Mouse (Mus musculus): Measurements from ENCODE around the gene Paics. TPM values are rescaled to one million over a fixed set of nuclear protein-coding genes. Genes with fewer than 3 reads are reported as not detected.

The Paics gene
- polyA plus RNA-seq, 1 experiment from 2014 or later, result 244 TPM

GRCm38 (mm10) chr5:76974207-76974553 lies 23.1 kb downstream of the Paics start:
- H3K9ac ChIP-seq (replicated peaks; ENCODE audit: low read depth, low read length), result peak overlapping the region; percentile 55
- no peaks in the 10 kb centered on the region for H3K9me3 ChIP-seq (ENCODE audit: control insufficient read depth, low read depth, low read length)
- 0 out of 2 replicates have a peak, but pooled peaks have one; percentile 5 for ATAC-seq (ENCODE audit: insufficient number of reproducible peaks, insufficient read depth, low FRiP score, low read depth)
- peak overlapping the region; percentile 89 for H3K4me3 ChIP-seq (ENCODE audit: low read depth, low read length)
- peaks cover 5% of the 10 kb centered on the region; the same call in 1 of the 2 replicates for H3K4me1 ChIP-seq (ENCODE audit: control insufficient read depth, insufficient read depth, low read length)
- H3K27ac ChIP-seq (ENCODE audit: low read length), result no peak overlapping the region
- no peaks in the 10 kb centered on the region for H3K27me3 ChIP-seq (ENCODE audit: control insufficient read depth, insufficient read depth, low read length)
- 2% methylated on average over 17 of the region's 17 CpGs for WGBS
- peak overlapping the region; percentile 77 for H3K4me2 ChIP-seq (replicated peaks; ENCODE audit: low read depth, low read length)
- H3K36me3 ChIP-seq (ENCODE audit: control insufficient read depth, insufficient read depth, low read length), result peaks cover 18% of the 10 kb centered on the region

- no peaks in the 10 kb centered on the region for H3K9me3 ChIP-seq (ENCODE audit: control insufficient read depth, low read depth, low read length)
- H3K27me3 ChIP-seq (ENCODE audit: control insufficient read depth, insufficient read depth, low read length), result no peaks in the 10 kb centered on the region
- H3K36me3 ChIP-seq (ENCODE audit: control insufficient read depth, insufficient read depth, low read length), result peaks cover 18% of the 10 kb centered on the region
- peak within 1 kb of the TSS; percentile 85 for H3K9ac ChIP-seq (replicated peaks; ENCODE audit: low read depth, low read length)
- H3K4me1 ChIP-seq (ENCODE audit: control insufficient read depth, insufficient read depth, low read length), result peaks cover 5% of the 10 kb centered on the region; the same call in 1 of the 2 replicates
- peak within 1 kb of the TSS; percentile 84 for H3K27ac ChIP-seq (ENCODE audit: low read length)
- H3K4me3 ChIP-seq (ENCODE audit: low read depth, low read length), result peak within 1 kb of the TSS; percentile 89
- peak; percentile 94 for ATAC-seq (ENCODE audit: insufficient number of reproducible peaks, insufficient read depth, low FRiP score, low read depth)
- WGBS, result under 1% methylated on average over 60 of the region's 60 CpGs
- H3K4me2 ChIP-seq (replicated peaks; ENCODE audit: low read depth, low read length), result peak within 1 kb of the TSS; percentile 77
These were observed 23.6 kb downstream of the Paics start, which contains the start of gene Srp72 for GRCm38 (mm10) chr5:76974554-76975285. TSS of gene Srp72 (plus strand) at chr5:76974683.

GRCm38 (mm10) chr5:76975736-76976135 lies 24.6 kb downstream of the Paics start:
- no peak overlapping the region for H3K9ac ChIP-seq (replicated peaks; ENCODE audit: low read depth, low read length)
- no peak overlapping the region for H3K27ac ChIP-seq (ENCODE audit: low read length)
- H3K4me3 ChIP-seq (ENCODE audit: low read depth, low read length), result peak overlapping the region; percentile 89
- H3K4me1 ChIP-seq (ENCODE audit: control insufficient read depth, insufficient read depth, low read length), result peaks cover 5% of the 10 kb centered on the region; the same call in 1 of the 2 replicates
- WGBS, result 87% methylated on average over 8 of the region's 8 CpGs
- no peak for ATAC-seq (ENCODE audit: insufficient number of reproducible peaks, insufficient read depth, low FRiP score, low read depth)
- H3K9me3 ChIP-seq (ENCODE audit: control insufficient read depth, low read depth, low read length), result no peaks in the 10 kb centered on the region
- H3K36me3 ChIP-seq (ENCODE audit: control insufficient read depth, insufficient read depth, low read length), result peaks cover 20% of the 10 kb centered on the region
- H3K27me3 ChIP-seq (ENCODE audit: control insufficient read depth, insufficient read depth, low read length), result no peaks in the 10 kb centered on the region
- peak overlapping the region; percentile 66 for H3K4me2 ChIP-seq (replicated peaks; ENCODE audit: low read depth, low read length)

GRCm38 (mm10) chr5:76984015-76984414 lies 32.9 kb downstream of the Paics start:
- Histone ChIP-seq H3K9me3 (ENCODE audit: control insufficient read depth, low read depth, low read length) (no peaks in the 10 kb centered on the region), H3K27ac (ENCODE audit: low read length) (no peak overlapping the region), H3K4me2 (replicated peaks; ENCODE audit: low read depth, low read length) (no peak overlapping the region), H3K4me1 (ENCODE audit: control insufficient read depth, insufficient read depth, low read length) (no peaks in the 10 kb centered on the region), H3K9ac (replicated peaks; ENCODE audit: low read depth, low read length) (no peak overlapping the region), H3K36me3 (ENCODE audit: control insufficient read depth, insufficient read depth, low read length) (peaks cover 61% of the 10 kb centered on the region), H3K27me3 (ENCODE audit: control insufficient read depth, insufficient read depth, low read length) (no peaks in the 10 kb centered on the region), H3K4me3 (ENCODE audit: low read depth, low read length) (no peak overlapping the region)
- ATAC-seq (ENCODE audit: insufficient number of reproducible peaks, insufficient read depth, low FRiP score, low read depth), result no peak
- 90% methylated on average over 11 of the region's 11 CpGs for WGBS

GRCm38 (mm10) chr5:76990789-76991188 lies 39.7 kb downstream of the Paics start:
- Histone ChIP-seq H3K27me3 (ENCODE audit: control insufficient read depth, insufficient read depth, low read length) (no peaks in the 10 kb centered on the region), H3K36me3 (ENCODE audit: control insufficient read depth, insufficient read depth, low read length) (peaks cover 67% of the 10 kb centered on the region)
- no peak for ATAC-seq (ENCODE audit: insufficient number of reproducible peaks, insufficient read depth, low FRiP score, low read depth)

GRCm38 (mm10) chr5:76993174-76993814 lies 42.2 kb downstream of the Paics start:
- no peak overlapping the region for H3K27ac ChIP-seq (ENCODE audit: low read length)
- H3K9me3 ChIP-seq (ENCODE audit: control insufficient read depth, low read depth, low read length), result no peaks in the 10 kb centered on the region
- no peaks in the 10 kb centered on the region for H3K4me1 ChIP-seq (ENCODE audit: control insufficient read depth, insufficient read depth, low read length)
- no peaks in the 10 kb centered on the region for H3K27me3 ChIP-seq (ENCODE audit: control insufficient read depth, insufficient read depth, low read length)
- no peak overlapping the region for H3K4me3 ChIP-seq (ENCODE audit: low read depth, low read length)
- H3K4me2 ChIP-seq (replicated peaks; ENCODE audit: low read depth, low read length), result no peak overlapping the region
- 93% methylated on average over 5 of the region's 5 CpGs for WGBS
- H3K9ac ChIP-seq (replicated peaks; ENCODE audit: low read depth, low read length), result no peak overlapping the region
- peaks cover 72% of the 10 kb centered on the region for H3K36me3 ChIP-seq (ENCODE audit: control insufficient read depth, insufficient read depth, low read length)
- no peak for ATAC-seq (ENCODE audit: insufficient number of reproducible peaks, insufficient read depth, low FRiP score, low read depth)

More at GRCm38 (mm10) chr5:76990789-76991188, 39.7 kb downstream of the Paics start:
- H3K4me2 ChIP-seq (replicated peaks; ENCODE audit: low read depth, low read length), result no peak overlapping the region
- H3K4me1 ChIP-seq (ENCODE audit: control insufficient read depth, insufficient read depth, low read length), result no peaks in the 10 kb centered on the region
- H3K27ac ChIP-seq (ENCODE audit: low read length), result no peak overlapping the region
- 88% methylated on average over 3 of the region's 3 CpGs for WGBS
- H3K9me3 ChIP-seq (ENCODE audit: control insufficient read depth, low read depth, low read length), result no peaks in the 10 kb centered on the region
- H3K9ac ChIP-seq (replicated peaks; ENCODE audit: low read depth, low read length), result no peak overlapping the region
- no peak overlapping the region for H3K4me3 ChIP-seq (ENCODE audit: low read depth, low read length)

- Histone ChIP-seq H3K36me3 (ENCODE audit: control insufficient read depth, insufficient read depth, low read length) (peaks cover 46% of the 10 kb centered on the region), H3K4me3 (ENCODE audit: low read depth, low read length) (no peak overlapping the region), H3K9me3 (ENCODE audit: control insufficient read depth, low read depth, low read length) (no peaks in the 10 kb centered on the region), H3K27ac (ENCODE audit: low read length) (no peak overlapping the region), H3K27me3 (ENCODE audit: control insufficient read depth, insufficient read depth, low read length) (no peaks in the 10 kb centered on the region), H3K9ac (replicated peaks; ENCODE audit: low read depth, low read length) (no peak overlapping the region), H3K4me1 (ENCODE audit: control insufficient read depth, insufficient read depth, low read length) (no peaks in the 10 kb centered on the region), H3K4me2 (replicated peaks; ENCODE audit: low read depth, low read length) (no peak overlapping the region)
- 40% methylated on average over 5 of the region's 5 CpGs for WGBS
- no peak for ATAC-seq (ENCODE audit: insufficient number of reproducible peaks, insufficient read depth, low FRiP score, low read depth)
These were observed 47.3 kb downstream of the Paics start for GRCm38 (mm10) chr5:76998416-76998815.

GRCm38 (mm10) chr5:77001192-77001591 lies 50.1 kb downstream of the Paics start:
- ATAC-seq (ENCODE audit: insufficient number of reproducible peaks, insufficient read depth, low FRiP score, low read depth), result no peak
- H3K4me2 ChIP-seq (replicated peaks; ENCODE audit: low read depth, low read length), result no peak overlapping the region
- WGBS, result 90% methylated on average over 17 of the region's 17 CpGs

More at GRCm38 (mm10) chr5:77001192-77001591, 50.1 kb downstream of the Paics start:
- no peak overlapping the region for H3K27ac ChIP-seq (ENCODE audit: low read length)
- H3K27me3 ChIP-seq (ENCODE audit: control insufficient read depth, insufficient read depth, low read length), result no peaks in the 10 kb centered on the region
- no peaks in the 10 kb centered on the region for H3K4me1 ChIP-seq (ENCODE audit: control insufficient read depth, insufficient read depth, low read length)
- no peak overlapping the region for H3K9ac ChIP-seq (replicated peaks; ENCODE audit: low read depth, low read length)
- H3K4me3 ChIP-seq (ENCODE audit: low read depth, low read length), result no peak overlapping the region
- peaks cover 29% of the 10 kb centered on the region for H3K36me3 ChIP-seq (ENCODE audit: control insufficient read depth, insufficient read depth, low read length)
- no peaks in the 10 kb centered on the region for H3K9me3 ChIP-seq (ENCODE audit: control insufficient read depth, low read depth, low read length)

Measured in stomach, embryonic 14.5 days (tissue).